In the genomic region with DNA sequence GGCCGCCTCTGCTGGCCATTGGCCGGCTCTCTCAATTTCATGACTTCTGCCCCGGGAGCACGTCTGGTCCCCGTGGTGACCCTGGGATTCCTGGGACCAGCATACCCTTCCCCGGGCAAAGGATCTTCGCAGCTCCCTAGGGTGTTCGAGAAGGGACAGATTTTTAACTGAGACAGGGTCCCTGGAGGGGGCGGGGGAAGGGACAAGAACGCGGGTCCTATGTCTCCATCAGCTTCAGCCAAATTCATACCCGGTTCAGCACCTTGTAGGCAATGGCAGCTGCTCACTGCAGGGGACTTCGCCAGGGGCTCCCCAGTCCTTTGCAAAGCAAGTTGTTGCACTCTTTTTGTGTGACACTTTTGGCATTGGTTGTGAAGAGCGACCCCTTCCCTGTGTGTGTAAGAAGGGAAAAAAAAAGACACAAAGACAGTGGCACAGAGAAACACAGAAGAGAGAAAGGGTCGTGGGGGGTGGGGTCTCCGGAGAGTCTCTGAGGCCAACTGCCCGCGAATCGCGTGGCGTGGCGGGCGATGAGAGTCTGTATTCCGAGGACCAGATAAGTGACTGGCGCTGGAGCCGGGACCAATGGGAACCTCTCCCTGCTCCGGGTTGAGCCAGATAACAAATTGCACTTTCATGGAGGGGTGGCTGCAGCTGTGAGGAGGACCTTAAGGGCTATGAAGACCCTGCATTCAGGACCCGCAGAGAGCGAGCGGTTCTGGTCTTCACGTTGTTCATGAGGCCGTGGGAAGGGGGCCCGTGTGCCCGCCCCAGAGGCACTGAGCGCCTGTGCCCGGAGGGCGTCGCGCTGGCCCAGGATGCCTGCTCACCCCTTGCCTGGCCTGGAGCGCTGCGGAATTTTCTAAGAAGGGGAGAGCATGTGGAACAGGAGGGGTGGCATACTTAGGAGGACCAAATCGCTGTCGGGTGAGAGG, we compare ENCODE assay signal across 8 mouse cellular contexts. TPM values are rescaled to one million over a fixed set of nuclear protein-coding genes. Genes with fewer than 3 reads are reported as not detected.
DNase-seq lines count a peak whose midpoint lies in the region; TF ChIP-seq lines count a peak whose summit lies in the region.

No protein-coding gene starts in this region.

- peak; percentile 2 for DNase-seq in ovary, adult 18-20 months (ENCODE audit: low spot score)
- DNase-seq in ovary, postnatal 14 days (ENCODE audit: low spot score), result no peak
- peak; percentile 69 for DNase-seq in cerebellum, adult 9-10 months
- peak; percentile 14 to 19 for DNase-seq in frontal cortex, postnatal 25 days (ENCODE audit: low spot score in 2 of 2)
- no peak for DNase-seq in limb, embryonic 10.5 days (ENCODE audit: low spot score)
- no peak for DNase-seq in spleen, postnatal 10 days (ENCODE audit: low spot score in 2 of 2)
- DNase-seq in urinary bladder, postnatal 10 days (ENCODE audit: low spot score), result no peak

- H3K9me3 ChIP-seq in limb, embryonic 10.5 days (replicated peaks), result no peaks in the 10 kb centered on the region

- H3K27ac ChIP-seq in limb, embryonic 10.5 days, result no peak overlapping the region
- H3K27ac ChIP-seq in olfactory bulb, adult 2 months (ENCODE audit: insufficient read depth, low read depth, low read length), result peak overlapping the region; percentile 99

- 0 out of 2 replicates have a peak, but pooled peaks have one; percentile 24 for TF ChIP-seq POLR2A in olfactory bulb, adult 2 months (IDR thresholded peaks at IDR 0.05; ENCODE audit: insufficient read depth, low read depth, low read length)

- TF ChIP-seq CTCF in olfactory bulb, adult 2 months (IDR thresholded peaks at IDR 0.05; ENCODE audit: insufficient read depth, low read depth, low read length), result no peak

- no peaks in the 10 kb centered on the region for H3K36me3 ChIP-seq in limb, embryonic 10.5 days

- peaks cover 41% of the 10 kb centered on the region for H3K27me3 ChIP-seq in limb, embryonic 10.5 days (ENCODE audit: low read depth, poor library complexity, severe bottlenecking)

- H3K4me3 ChIP-seq in limb, embryonic 10.5 days, result peak overlapping the region; percentile 67
- H3K4me3 ChIP-seq in olfactory bulb, adult 2 months (ENCODE audit: insufficient read depth, low read depth, low read length), result peak overlapping the region; percentile 98

- under 1% methylated on average over 43 of the region's 43 CpGs for WGBS in limb, embryonic 10.5 days
- WGBS in olfactory bulb, adult 2 months, result 1% methylated on average over 43 of the region's 43 CpGs

- H3K4me1 ChIP-seq in limb, embryonic 10.5 days, result peaks cover 12% of the 10 kb centered on the region
- H3K4me1 ChIP-seq in olfactory bulb, adult 2 months (ENCODE audit: control insufficient read depth, insufficient read depth, low read length), result peaks cover 8% of the 10 kb centered on the region; the same call in 1 of the 2 replicates

RNA-seq across cellular contexts. Expression of a gene that starts 1.2 kb away (rescaled TPM):
- polyA plus RNA-seq in limb, embryonic 10.5 days (2016; fragmentation: Nextera tagmentation; extraction: Ambion mirVana), result 0.88 and 1.1 TPM in 2 replicates
- 117 and 381 TPM in 2 replicates for polyA plus RNA-seq in olfactory bulb, adult 2 months (2012; ENCODE audit: insufficient read depth, insufficient read length, low replicate concordance, missing spikeins)

Comparison
In these comparisons a context has a peak if more than half of its experiments do, and no peak if none do; other contexts are left out.
1. DNase-seq: peak in ovary, adult 18-20 months (single experiment), cerebellum, adult 9-10 months (single experiment) and frontal cortex, postnatal 25 days (2 of 2); none in ovary, postnatal 14 days (single experiment), limb, embryonic 10.5 days (single experiment), spleen, postnatal 10 days (0 of 2) and urinary bladder, postnatal 10 days (single experiment).
2. RNA of a gene that starts 1.2 kb away (polyA plus RNA-seq): 117 to 381 TPM in olfactory bulb, adult 2 months; 0.88 to 1.1 TPM in limb, embryonic 10.5 days; every median in the first group is over 10 times any median in the second.